Mouse (Mus musculus) erythroblast, adult 5-6 weeks (primary cell): Measurements from ENCODE around the gene 9930021J03Rik. TPM values are rescaled to one million over a fixed set of nuclear protein-coding genes. Genes with fewer than 3 reads are reported as not detected.
A peak's percentile ranks its signal among the peaks of the same experiment; 100 is the strongest.

Experiments
- ATAC-seq: replicated peaks from 2 replicates; pipeline ENCODE4 v1.8.0; 2016; ENCODE audit warnings: moderate number of reproducible peaks, mild to moderate bottlenecking, moderate TSS enrichment, inconsistent platforms; ENCODE audit not compliant: poor library complexity, low FRiP score, severe bottlenecking
- total RNA-seq, 2 experiments: library from RNA; stranded (forward) in 1 of 2; stranded (reverse) in 1 of 2; fragments of 150-400 nt in 1 of 2; fragments of 200-764, 138-1000 nt in 1 of 2; gene quantifications; 2 replicates each; pipeline versions ENCODE4 v1.2.3 to v1.2.4; 2015 to 2017; ENCODE audit warnings: low replicate concordance in 2 of 2

9930021J03Rik gene
- total RNA-seq, 2 experiments from 2014 or later, result 6.5 to 6.6 TPM

- ATAC-seq, result no peak
Observed at GRCm38 (mm10) chr19:29704436-29704835, 101.4 kb downstream of the 9930021J03Rik start.

- no peak for ATAC-seq
Observed at GRCm38 (mm10) chr19:29701707-29702106, 104.1 kb downstream of the 9930021J03Rik start.

GRCm38 (mm10) chr19:29697245-29697874, 108.4 kb downstream of the 9930021J03Rik start, which contains the start of gene Mlana:
Gene Mlana (plus strand): TSS chr19:29697824.
- no peak for ATAC-seq

GRCm38 (mm10) chr19:29696840-29697239, 108.9 kb downstream of the 9930021J03Rik start:
- ATAC-seq, result no peak

- ATAC-seq, result no peak
Observed at GRCm38 (mm10) chr19:29696309-29696708, 109.5 kb downstream of the 9930021J03Rik start.

GRCm38 (mm10) chr19:29695071-29695470, 110.7 kb downstream of the 9930021J03Rik start:
- ATAC-seq, result no peak

- peak; percentile 82 for ATAC-seq
Observed at GRCm38 (mm10) chr19:29683844-29684540, 121.8 kb downstream of the 9930021J03Rik start.

- ATAC-seq, result no peak
Observed at GRCm38 (mm10) chr19:29680182-29681152, 125.3 kb downstream of the 9930021J03Rik start.

- no peak for ATAC-seq
Observed at GRCm38 (mm10) chr19:29678181-29678778, 127.5 kb downstream of the 9930021J03Rik start.

- ATAC-seq, result no peak
Observed at GRCm38 (mm10) chr19:29676479-29677193, 129.2 kb downstream of the 9930021J03Rik start.

- ATAC-seq, result no peak
Observed at GRCm38 (mm10) chr19:29675562-29676078, 130.2 kb downstream of the 9930021J03Rik start.

- no peak for ATAC-seq
Observed at GRCm38 (mm10) chr19:29674946-29675345, 130.8 kb downstream of the 9930021J03Rik start.

GRCm38 (mm10) chr19:29672660-29673059, 133.1 kb downstream of the 9930021J03Rik start:
- ATAC-seq, result no peak

GRCm38 (mm10) chr19:29671160-29671559, 134.6 kb downstream of the 9930021J03Rik start:
- ATAC-seq, result no peak

- no peak for ATAC-seq
Observed at GRCm38 (mm10) chr19:29670247-29670646, 135.5 kb downstream of the 9930021J03Rik start.

- no peak for ATAC-seq
Observed at GRCm38 (mm10) chr19:29668135-29668534, 137.7 kb downstream of the 9930021J03Rik start.

- no peak for ATAC-seq
Observed at GRCm38 (mm10) chr19:29666965-29667594, 138.7 kb downstream of the 9930021J03Rik start.

GRCm38 (mm10) chr19:29666164-29666563, 139.6 kb downstream of the 9930021J03Rik start:
- ATAC-seq, result no peak
